Mouse (Mus musculus) ES-E14 (cell line): ENCODE data around the gene Crip3.

Source experiments
- CHD2 ChIP-seq: IDR thresholded peaks from 2 replicates; pipeline ENCODE4 v1.6.1; 2014; ENCODE audit warnings: mild to moderate bottlenecking, low read depth, low read length, inconsistent platforms
- HCFC1 ChIP-seq: IDR thresholded peaks from 2 replicates; pipeline ENCODE4 v1.6.1; 2012; ENCODE audit warnings: low read length, inconsistent platforms, borderline replicate concordance; ENCODE audit not compliant: insufficient read depth
- MAFK ChIP-seq: IDR thresholded peaks from 2 replicates; pipeline ENCODE4 v1.6.1; 2014; ENCODE audit warnings: mild to moderate bottlenecking, low read depth, low read length, inconsistent platforms; ENCODE audit not compliant: insufficient read depth
- ZC3H11A ChIP-seq: IDR thresholded peaks from 2 replicates; pipeline ENCODE4 v1.6.1; 2012; ENCODE audit warnings: low read depth, mild to moderate bottlenecking, inconsistent platforms, low read length, borderline replicate concordance
- ZNF384 ChIP-seq: IDR thresholded peaks from 2 replicates; pipeline ENCODE4 v1.6.1; 2012; ENCODE audit warnings: low read depth, low read length, inconsistent platforms

- TF ChIP-seq CHD2 (no peak), MAFK (no peak), ZNF384 (no peak), ZC3H11A (no peak), HCFC1 (no peak)
Measured at GRCm38 (mm10) chr17:46446264-46446663, 17.5 kb downstream of the Crip3 start.
